Mouse (Mus musculus) spleen, adult 12 weeks (tissue): ENCODE data around the gene F10.
"Not testable (repeated sequence)": the region's sequence is repeated elsewhere in the genome, so short reads cannot be mapped to it uniquely, and the experiment has no call there.

Source experiments
- DNase-seq: peaks from one replicate; pipeline ENCODE4 v3.0.0; 2022; ENCODE audit warnings: low spot score

The F10 gene

GRCm38 (mm10) chr8:13060441-13061150 is 23.5 kb downstream of the F10 start, which contains the start of gene Proz:
Gene Proz (plus strand): TSS chr8:13060914.
- no peak for DNase-seq

GRCm38 (mm10) chr8:13063112-13063511 is 26.0 kb downstream of the F10 start:
- DNase-seq, result no peak

- DNase-seq, result no peak
Observed at GRCm38 (mm10) chr8:13073255-13073654, 36.1 kb downstream of the F10 start.

- no peak for DNase-seq
Observed at GRCm38 (mm10) chr8:13075044-13075443, 37.9 kb downstream of the F10 start.

DNA sequence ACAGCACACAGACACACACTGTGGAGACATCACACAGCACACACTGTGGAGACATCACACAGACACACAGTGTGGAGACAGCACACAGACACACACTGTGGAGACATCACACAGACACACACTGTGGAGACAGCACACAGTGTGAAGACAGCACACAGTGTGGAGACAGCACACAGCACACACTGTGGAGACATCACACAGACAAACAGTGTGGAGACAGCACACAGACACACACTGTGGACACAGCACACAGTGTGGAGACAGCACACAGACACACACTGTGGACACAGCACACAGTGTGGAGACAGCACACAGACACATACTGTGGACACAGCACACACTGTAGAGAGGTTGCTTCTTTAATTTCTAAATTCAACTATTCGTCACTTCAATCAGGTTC is 38.5 kb downstream of the F10 start:
- DNase-seq, result not testable (repeated sequence)

DNA sequence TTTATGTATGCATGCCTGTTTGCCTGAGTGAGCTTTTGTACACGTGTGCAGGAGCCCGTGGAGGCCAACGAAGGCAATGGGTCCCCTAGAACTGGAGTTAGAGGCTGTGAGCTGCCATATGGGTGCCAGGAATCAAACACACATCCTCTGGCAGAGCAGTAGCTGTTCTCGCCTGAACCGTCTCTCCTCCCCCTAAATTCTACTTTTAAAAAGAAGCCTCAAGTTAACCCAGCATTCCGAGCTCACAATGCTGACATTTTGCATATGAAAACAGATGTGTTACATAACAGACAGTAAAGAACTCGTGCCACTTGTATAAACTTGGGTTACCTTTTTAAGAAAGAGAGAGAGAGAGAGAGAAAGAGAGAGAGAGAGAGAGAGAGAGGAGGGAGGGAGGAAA is 40.4 kb downstream of the F10 start:
- no peak for DNase-seq

GRCm38 (mm10) chr8:13104691-13105086 is 67.6 kb downstream of the F10 start:
- DNase-seq, result peak; percentile 85

DNA sequence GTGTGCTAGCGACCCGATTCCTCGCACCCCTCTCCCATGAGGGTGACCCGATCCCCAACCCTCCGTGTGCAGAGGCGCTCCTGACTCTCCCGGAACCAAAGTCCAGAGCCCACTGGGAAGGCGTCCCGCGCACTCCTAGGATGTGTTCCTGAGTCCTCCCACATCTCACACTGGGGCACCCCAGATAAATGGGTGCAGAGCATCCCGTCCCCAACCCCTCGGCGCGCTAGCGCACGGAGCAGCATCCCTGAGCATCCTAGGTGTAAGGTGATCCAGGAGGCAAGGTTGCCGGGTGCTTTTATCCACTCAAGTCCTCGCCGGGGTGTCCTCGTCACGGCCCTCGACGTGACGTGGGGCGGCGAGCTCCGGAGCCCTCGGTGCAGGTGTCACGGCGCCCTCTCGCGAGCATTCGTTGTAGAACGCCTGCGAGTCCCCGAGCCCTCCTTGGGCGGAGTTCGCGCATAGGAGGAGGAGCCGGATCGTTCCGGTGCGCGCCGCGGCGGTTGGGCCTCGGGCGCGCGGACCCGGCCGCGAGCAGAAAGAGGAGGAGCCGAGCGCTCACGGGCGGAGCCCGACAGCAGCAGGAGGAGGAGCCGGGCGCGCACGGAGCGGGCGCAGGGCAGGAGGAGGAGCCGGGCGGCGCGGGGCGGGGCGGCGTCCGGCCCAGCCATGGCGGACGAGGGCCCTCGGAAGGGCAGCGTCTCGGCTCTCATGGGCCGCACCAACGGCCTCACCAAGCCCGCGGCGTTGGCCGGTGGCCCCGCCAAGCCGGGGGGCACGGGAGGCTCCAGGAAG is 68.2 kb downstream of the F10 start, which contains the start of the genes Pcid2 and Cul4a:
Gene Pcid2, minus strand, starts transcription at position 373 of the 795 bp plus-strand sequence.
Gene Cul4a, plus strand, starts transcription at position 535 of the 795 bp plus-strand sequence.
- peak; percentile 99 for DNase-seq

DNA sequence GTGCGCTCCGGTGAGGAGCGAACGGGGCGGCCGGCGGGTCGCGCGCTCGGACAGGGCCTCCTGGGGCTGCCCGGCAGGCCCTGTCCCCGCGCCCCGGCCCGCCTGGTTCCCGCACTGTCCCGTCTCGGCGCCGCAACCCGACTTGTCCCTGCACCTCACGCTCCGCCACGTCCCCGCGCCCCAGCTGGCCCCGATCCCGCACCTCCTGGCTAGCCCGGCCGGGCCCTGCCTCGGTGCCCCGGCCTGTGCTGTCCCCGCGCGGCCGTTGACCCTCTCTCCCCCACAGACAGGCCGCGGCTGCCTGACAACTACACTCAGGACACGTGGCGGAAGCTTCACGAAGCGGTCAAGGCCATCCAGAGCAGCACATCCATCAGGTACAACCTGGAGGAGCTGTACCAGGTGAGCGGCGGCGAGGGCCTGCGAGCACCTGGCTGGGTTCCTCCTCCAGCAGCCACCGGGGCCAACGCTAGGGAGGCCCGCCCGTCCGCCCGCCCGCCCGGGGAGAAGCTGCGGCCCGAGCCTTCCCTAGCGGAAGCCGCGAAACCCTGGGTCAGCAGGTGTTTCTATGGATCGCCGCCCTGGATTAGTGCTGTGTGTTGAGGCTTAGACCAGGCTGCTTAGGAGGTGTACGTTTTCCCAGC is 68.9 kb downstream of the F10 start:
- peak; percentile 60 for DNase-seq
